21 mouse cellular contexts compared by ENCODE assay signal in the genomic region with DNA sequence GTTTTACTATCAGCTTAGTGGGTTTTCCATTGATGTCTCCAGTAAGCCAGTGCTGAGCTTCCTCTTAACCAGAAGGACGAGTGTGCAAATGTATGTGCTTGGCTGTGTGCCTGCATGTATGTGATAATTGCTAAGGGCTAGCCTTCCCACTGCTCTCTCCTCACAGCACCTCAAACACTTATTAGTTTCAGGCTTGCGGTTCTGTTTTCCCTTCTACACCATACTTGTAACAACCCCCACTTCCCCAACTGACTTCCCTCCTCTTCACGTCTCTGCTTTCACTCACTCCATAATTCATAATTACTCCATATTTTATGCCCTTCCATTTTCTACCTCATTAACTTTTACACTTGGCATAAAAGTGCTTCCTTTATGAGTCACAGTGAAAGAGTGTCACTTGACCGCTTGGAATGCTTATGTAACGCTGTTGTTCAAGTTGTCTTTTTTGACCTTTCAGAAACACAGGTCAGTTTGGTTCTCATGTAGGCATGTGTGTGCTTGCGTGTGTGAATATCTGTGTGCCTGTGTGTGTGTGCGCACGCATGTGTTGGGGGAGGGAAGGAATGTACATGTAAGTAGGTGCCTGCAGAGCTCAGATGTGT.
A peak's percentile ranks its signal among the peaks of the same experiment; 100 is the strongest.
DNase-seq lines count a peak whose midpoint lies in the region; ATAC-seq and TF ChIP-seq lines count a peak whose summit lies in the region.
"Had no signal": no experiment of that assay in that cellular context is flagged by ENCODE, and none has a peak within 500 bp of the region (broad histone marks: within the 10 kb centered on the region; RNA-seq: fewer than 3 reads in every experiment).

No protein-coding gene starts in this region.

- TF ChIP-seq CTCF in Patski (IDR thresholded peaks at IDR 0.05), result no peak
- no peak for TF ChIP-seq CTCF in forebrain, postnatal 0 days (IDR thresholded peaks at IDR 0.05; ENCODE audit: low read depth)

- no peak overlapping the region for H3K4me3 ChIP-seq in limb, embryonic 11.5 days (ENCODE audit: low read depth, low read length)
- H3K4me3 ChIP-seq in limb, embryonic 10.5 days, result no peak overlapping the region
- H3K4me3 ChIP-seq in limb, embryonic 13.5 days, result no peak overlapping the region
- H3K4me3 ChIP-seq in forebrain, postnatal 0 days (ENCODE audit: low read depth, low read length), result no peak overlapping the region
- H3K4me3 ChIP-seq: embryonic facial prominence, embryonic 10.5 days; hindbrain, embryonic 13.5 days; intestine, embryonic 15.5 days had no signal

- no peak overlapping the region for H3K4me2 ChIP-seq in limb, embryonic 11.5 days (ENCODE audit: low read depth, severe bottlenecking)
- no peak overlapping the region for H3K4me2 ChIP-seq in limb, embryonic 13.5 days (replicated peaks)
- no peak overlapping the region for H3K4me2 ChIP-seq in forebrain, postnatal 0 days (ENCODE audit: low read depth)
- H3K4me2 ChIP-seq: heart, embryonic 11.5 days; hindbrain, embryonic 13.5 days; intestine, embryonic 15.5 days; midbrain, embryonic 11.5 days had no signal

- no peak for DNase-seq in frontal cortex, postnatal 36 days (ENCODE audit: low spot score in 2 of 2)
- DNase-seq in limb, embryonic 11.5 days (ENCODE audit: low spot score), result no peak
- no peak for DNase-seq in limb, embryonic 10.5 days (ENCODE audit: low spot score)
- DNase-seq in Patski (ENCODE audit: low read depth, low spot score) (no peak), adipocyte (ENCODE audit: low spot score) (no peak)
- DNase-seq in forebrain, postnatal 0 days, result no peak
- DNase-seq: cerebellum, adult 2 months; cerebellum, postnatal 36 days; gastrocnemius, postnatal 14 days; heart, postnatal 10 days; liver; right cerebral cortex, postnatal 14 days; thymus, postnatal 36 days had no signal

- H3K36me3 ChIP-seq in limb, embryonic 11.5 days (ENCODE audit: control insufficient read depth, insufficient read depth, low read length), result no peaks in the 10 kb centered on the region
- no peaks in the 10 kb centered on the region for H3K36me3 ChIP-seq in limb, embryonic 10.5 days
- H3K36me3 ChIP-seq in limb, embryonic 13.5 days, result no peaks in the 10 kb centered on the region
- H3K36me3 ChIP-seq in forebrain, postnatal 0 days (ENCODE audit: insufficient read depth), result no peaks in the 10 kb centered on the region
- H3K36me3 ChIP-seq: embryonic facial prominence, embryonic 10.5 days; G1E; hindbrain, embryonic 13.5 days; intestine, embryonic 15.5 days had no signal

- 65% methylated on average over 8 of the region's 8 CpGs for WGBS in limb, embryonic 11.5 days
- WGBS in limb, embryonic 10.5 days, result 80% methylated on average over 8 of the region's 8 CpGs
- WGBS in limb, embryonic 13.5 days, result 55% methylated on average over 8 of the region's 8 CpGs
- 82% methylated on average over 8 of the region's 8 CpGs for WGBS in forebrain, postnatal 0 days

- H3K27ac ChIP-seq in limb, embryonic 11.5 days (replicated peaks; ENCODE audit: low read depth, low read length), result no peak overlapping the region; the same call in 1 of the 2 replicates
- H3K27ac ChIP-seq in limb, embryonic 10.5 days, result no peak overlapping the region
- H3K27ac ChIP-seq in limb, embryonic 13.5 days, result no peak overlapping the region
- H3K27ac ChIP-seq in forebrain, postnatal 0 days (ENCODE audit: low read depth, low read length), result no peak overlapping the region
- H3K27ac ChIP-seq: embryonic facial prominence, embryonic 10.5 days; hindbrain, embryonic 13.5 days; intestine, embryonic 15.5 days had no signal

- ATAC-seq in frontal cortex, adult (ENCODE audit: low TSS enrichment), result peak; percentile 23; the same call in 1 of the 2 replicates
- peak; percentile 53; the same call in 1 of the 2 replicates for ATAC-seq in limb, embryonic 11.5 days (ENCODE audit: insufficient number of reproducible peaks, low FRiP score, low TSS enrichment, low read depth)
- ATAC-seq in Patski, result peak; percentile 56
- peak; percentile 84 for ATAC-seq in limb, embryonic 13.5 days (ENCODE audit: low FRiP score, low read depth)
- ATAC-seq in forebrain, postnatal 0 days, result no peak
- ATAC-seq: intestine, embryonic 15.5 days had no signal

- in situ Hi-C loops in Patski (cut with MboI; ENCODE audit: low pct_unique_long_range_greater_than_20kb), result no loop called here

- H3K4me1 ChIP-seq in limb, embryonic 11.5 days (ENCODE audit: control insufficient read depth, insufficient read depth, low read length), result no peaks in the 10 kb centered on the region
- H3K4me1 ChIP-seq in limb, embryonic 10.5 days, result peaks cover 5% of the 10 kb centered on the region; the same call in 1 of the 2 replicates
- peaks cover 11% of the 10 kb centered on the region; the same call in 1 of the 2 replicates for H3K4me1 ChIP-seq in limb, embryonic 13.5 days
- peaks cover 10% of the 10 kb centered on the region; the same call in 1 of the 2 replicates for H3K4me1 ChIP-seq in forebrain, postnatal 0 days (ENCODE audit: insufficient read depth)
- H3K4me1 ChIP-seq: embryonic facial prominence, embryonic 10.5 days; hindbrain, embryonic 13.5 days; intestine, embryonic 15.5 days had no signal

- no peaks in the 10 kb centered on the region for H3K27me3 ChIP-seq in limb, embryonic 11.5 days (ENCODE audit: control insufficient read depth, insufficient read depth, low read length)
- H3K27me3 ChIP-seq in limb, embryonic 10.5 days (ENCODE audit: low read depth, poor library complexity, severe bottlenecking), result no peaks in the 10 kb centered on the region
- H3K27me3 ChIP-seq in Patski, result no peaks in the 10 kb centered on the region
- no peaks in the 10 kb centered on the region for H3K27me3 ChIP-seq in limb, embryonic 13.5 days
- no peaks in the 10 kb centered on the region for H3K27me3 ChIP-seq in forebrain, postnatal 0 days (ENCODE audit: insufficient read depth, low read length)
- H3K27me3 ChIP-seq: hindbrain, embryonic 13.5 days; intestine, embryonic 15.5 days had no signal

- H3K9ac ChIP-seq in limb, embryonic 11.5 days (ENCODE audit: low read length), result no peak overlapping the region
- no peak overlapping the region for H3K9ac ChIP-seq in limb, embryonic 13.5 days
- H3K9ac ChIP-seq in forebrain, postnatal 0 days, result no peak overlapping the region
- H3K9ac ChIP-seq: hindbrain, embryonic 13.5 days; intestine, embryonic 15.5 days had no signal

- H3K9me3 ChIP-seq in limb, embryonic 11.5 days (ENCODE audit: control insufficient read depth, low read length), result no peaks in the 10 kb centered on the region
- no peaks in the 10 kb centered on the region for H3K9me3 ChIP-seq in limb, embryonic 10.5 days (replicated peaks)
- no peaks in the 10 kb centered on the region; the same call in 1 of the 2 replicates for H3K9me3 ChIP-seq in limb, embryonic 13.5 days
- H3K9me3 ChIP-seq in forebrain, postnatal 0 days (ENCODE audit: low read length), result no peaks in the 10 kb centered on the region
- H3K9me3 ChIP-seq: embryonic facial prominence, embryonic 10.5 days; G1E; hindbrain, embryonic 13.5 days; intestine, embryonic 15.5 days had no signal

- POLR2A ChIA-PET in Patski (lab: Charles Lee), result no interaction called here

- CTCF ChIA-PET in Patski (lab: Charles Lee), result interaction anchor here (1.5 kb wide), 1 partner anchor 11 kb away, joined by 4 read pairs; no protein-coding TSS in a partner anchor
